Mouse (Mus musculus): Measurements from ENCODE around the gene Ggnbp2. TPM values are rescaled to one million over a fixed set of nuclear protein-coding genes. Genes with fewer than 3 reads are reported as not detected.
"Not testable (repeated sequence)": the region's sequence is repeated elsewhere in the genome, so short reads cannot be mapped to it uniquely, and the experiment has no call there.

Ggnbp2 gene
- polyA plus RNA-seq, 1 experiment: 25.4 TPM

DNA sequence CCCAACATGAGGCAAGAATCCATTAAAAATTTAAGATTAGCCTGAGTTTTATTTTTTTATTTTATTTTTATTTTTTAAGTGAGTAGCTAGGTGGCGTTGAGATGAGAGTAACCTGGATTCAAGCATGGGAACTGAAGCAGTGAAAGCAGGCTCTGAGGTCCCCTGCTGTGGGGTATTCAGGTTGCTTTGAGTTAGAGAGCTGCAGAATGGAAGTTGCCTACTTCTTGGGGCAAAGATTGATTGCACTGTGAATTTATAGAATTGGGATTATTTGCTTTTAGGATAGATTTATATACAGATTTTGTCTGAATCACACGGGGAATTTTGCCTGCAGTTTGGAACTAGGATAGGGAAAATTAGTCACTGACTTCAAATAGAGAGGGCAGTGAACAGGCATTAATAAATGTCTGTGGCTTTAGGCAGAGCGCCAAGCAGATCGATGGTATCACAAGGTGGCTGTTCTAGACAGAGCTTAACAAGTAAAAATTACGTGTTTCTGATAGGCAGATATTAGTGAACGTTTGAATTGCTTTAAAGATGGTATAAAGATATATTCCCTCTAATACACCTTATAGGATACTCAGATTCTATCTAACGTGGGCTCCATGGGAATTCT lies 23.0 kb downstream of the Ggnbp2 start:
- H3K36me3 ChIP-seq (ENCODE audit: control insufficient read depth, insufficient read depth, low read length): peaks cover 19% of the 10 kb centered on the region
- 82% methylated on average over 7 of the region's 7 CpGs for WGBS
- no peaks in the 10 kb centered on the region for H3K27me3 ChIP-seq (ENCODE audit: control insufficient read depth, insufficient read depth, low read length)
- DNase-seq (ENCODE audit: low read depth in 1 of 2, low spot score in 2 of 2): no peak
- no peak overlapping the region for H3K4me3 ChIP-seq (ENCODE audit: extremely low read depth, insufficient read depth, insufficient read length)
- no peak overlapping the region for H3K27ac ChIP-seq (ENCODE audit: insufficient read depth, low read length)
- H3K4me1 ChIP-seq (ENCODE audit: control insufficient read depth, insufficient read depth, insufficient read length): no peaks in the 10 kb centered on the region
- TF ChIP-seq POLR2A (IDR thresholded peaks at IDR 0.05; ENCODE audit: low read depth, low read length): no peak
- TF ChIP-seq CTCF (IDR thresholded peaks at IDR 0.05; ENCODE audit: extremely low read depth, insufficient read depth, insufficient read length, insufficient replicate concordance): no peak

- Histone ChIP-seq H3K27me3 (ENCODE audit: control insufficient read depth, insufficient read depth, low read length) (no peaks in the 10 kb centered on the region), H3K4me1 (ENCODE audit: control insufficient read depth, insufficient read depth, insufficient read length) (no peaks in the 10 kb centered on the region), H3K27ac (ENCODE audit: insufficient read depth, low read length) (no peak overlapping the region), H3K4me3 (ENCODE audit: extremely low read depth, insufficient read depth, insufficient read length) (no peak overlapping the region), H3K36me3 (ENCODE audit: control insufficient read depth, insufficient read depth, low read length) (peaks cover 20% of the 10 kb centered on the region)
- 97% methylated on average over 15 of the region's 15 CpGs for WGBS
- DNase-seq (ENCODE audit: low read depth in 1 of 2, low spot score in 2 of 2): no peak
- TF ChIP-seq POLR2A (IDR thresholded peaks at IDR 0.05; ENCODE audit: low read depth, low read length): no peak
- TF ChIP-seq CTCF (IDR thresholded peaks at IDR 0.05; ENCODE audit: extremely low read depth, insufficient read depth, insufficient read length, insufficient replicate concordance): no peak
Observed at GRCm38 (mm10) chr11:84846741-84847474, 23.7 kb downstream of the Ggnbp2 start.

GRCm38 (mm10) chr11:84839330-84839729 lies 31.3 kb downstream of the Ggnbp2 start:
- 91% methylated on average over 2 of the region's 2 CpGs for WGBS
- no peaks in the 10 kb centered on the region for H3K27me3 ChIP-seq (ENCODE audit: control insufficient read depth, insufficient read depth, low read length)
- no peak for DNase-seq (ENCODE audit: low read depth in 1 of 2, low spot score in 2 of 2)
- no peak overlapping the region for H3K27ac ChIP-seq (ENCODE audit: insufficient read depth, low read length)
- peaks cover 33% of the 10 kb centered on the region for H3K36me3 ChIP-seq (ENCODE audit: control insufficient read depth, insufficient read depth, low read length)
- no peak overlapping the region for H3K4me3 ChIP-seq (ENCODE audit: extremely low read depth, insufficient read depth, insufficient read length)
- no peak for TF ChIP-seq CTCF (IDR thresholded peaks at IDR 0.05; ENCODE audit: extremely low read depth, insufficient read depth, insufficient read length, insufficient replicate concordance)
- TF ChIP-seq POLR2A (IDR thresholded peaks at IDR 0.05; ENCODE audit: low read depth, low read length): no peak
- H3K4me1 ChIP-seq (ENCODE audit: control insufficient read depth, insufficient read depth, insufficient read length): no peaks in the 10 kb centered on the region

DNA sequence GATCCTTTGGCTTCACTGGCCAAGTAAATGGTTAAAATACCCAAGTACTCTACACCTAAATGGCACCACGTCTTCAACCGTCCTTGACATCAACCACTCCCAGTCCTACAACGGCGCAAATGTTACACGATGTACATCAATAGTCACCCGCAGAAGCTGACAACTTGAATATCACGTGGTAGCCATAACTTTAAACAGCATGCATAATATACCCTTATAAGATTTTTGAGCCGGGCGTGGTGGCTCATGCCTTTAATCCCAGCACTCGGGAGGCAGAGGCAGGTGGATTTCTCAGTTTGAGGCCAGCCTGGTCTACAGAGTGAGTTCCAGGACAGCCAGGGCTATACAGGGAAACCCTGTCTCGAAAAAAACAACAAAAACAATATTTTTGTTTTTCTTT lies 41.1 kb downstream of the Ggnbp2 start:
- not testable (repeated sequence) for DNase-seq (ENCODE audit: low read depth in 1 of 2, low spot score in 2 of 2); H3K27me3 ChIP-seq (ENCODE audit: control insufficient read depth, insufficient read depth, low read length); H3K4me1 ChIP-seq (ENCODE audit: control insufficient read depth, insufficient read depth, insufficient read length)
- 50% methylated on average over 11 of the region's 11 CpGs for WGBS
- peak overlapping the region; percentile 74 for H3K27ac ChIP-seq (ENCODE audit: insufficient read depth, low read length)
- peak overlapping the region; percentile 89; the same call in 1 of the 2 replicates for H3K4me3 ChIP-seq (ENCODE audit: extremely low read depth, insufficient read depth, insufficient read length)
- H3K36me3 ChIP-seq (ENCODE audit: control insufficient read depth, insufficient read depth, low read length): peaks cover 17% of the 10 kb centered on the region

- Histone ChIP-seq H3K27me3 (ENCODE audit: control insufficient read depth, insufficient read depth, low read length) (no peaks in the 10 kb centered on the region), H3K4me3 (ENCODE audit: extremely low read depth, insufficient read depth, insufficient read length) (peak within 1 kb of the TSS; percentile 89), H3K4me1 (ENCODE audit: control insufficient read depth, insufficient read depth, insufficient read length) (peaks cover 4% of the 10 kb centered on the region; the same call in 1 of the 2 replicates), H3K27ac (ENCODE audit: insufficient read depth, low read length) (peak within 1 kb of the TSS; percentile 74), H3K36me3 (ENCODE audit: control insufficient read depth, insufficient read depth, low read length) (peaks cover 11% of the 10 kb centered on the region)
- TF ChIP-seq CTCF (IDR thresholded peaks at IDR 0.05; ENCODE audit: extremely low read depth, insufficient read depth, insufficient read length, insufficient replicate concordance) (no peak), POLR2A (IDR thresholded peaks at IDR 0.05; ENCODE audit: low read depth, low read length) (peak; percentile 17; the same call in 1 of the 2 replicates)
- WGBS: 1% methylated on average over 62 of the region's 62 CpGs
- DNase-seq (ENCODE audit: low read depth in 1 of 2, low spot score in 2 of 2): peak; percentile 63 to 93
Observed at GRCm38 (mm10) chr11:84828516-84829399, 41.9 kb downstream of the Ggnbp2 start, which contains the start of gene Dhrs11. Dhrs11 (minus strand) TSS chr11:84828994.

- 36% methylated on average over 3 of the region's 3 CpGs for WGBS
- Histone ChIP-seq H3K27me3 (ENCODE audit: control insufficient read depth, insufficient read depth, low read length) (no peaks in the 10 kb centered on the region), H3K4me1 (ENCODE audit: control insufficient read depth, insufficient read depth, insufficient read length) (peaks cover 4% of the 10 kb centered on the region; the same call in 1 of the 2 replicates), H3K27ac (ENCODE audit: insufficient read depth, low read length) (peak overlapping the region; percentile 74; the same call in 1 of the 2 replicates), H3K4me3 (ENCODE audit: extremely low read depth, insufficient read depth, insufficient read length) (peak overlapping the region; percentile 89), H3K36me3 (ENCODE audit: control insufficient read depth, insufficient read depth, low read length) (peaks cover 9% of the 10 kb centered on the region)
- no peak for DNase-seq (ENCODE audit: low read depth in 1 of 2, low spot score in 2 of 2)
- TF ChIP-seq CTCF (IDR thresholded peaks at IDR 0.05; ENCODE audit: extremely low read depth, insufficient read depth, insufficient read length, insufficient replicate concordance) (no peak), POLR2A (IDR thresholded peaks at IDR 0.05; ENCODE audit: low read depth, low read length) (no peak)
Observed at GRCm38 (mm10) chr11:84827901-84828503, 42.6 kb downstream of the Ggnbp2 start.
